Mouse (Mus musculus): ENCODE data around the gene Prkcd.

The Prkcd gene

GRCm38 (mm10) chr14:30625856-30626726 lies at the start of gene Prkcd:
Gene Prkcd, minus strand, starts transcription at chr14:30626210.
- DNase-seq = peak; percentile 55

- DNase-seq = no peak
Observed at GRCm38 (mm10) chr14:30674947-30675346, 48.9 kb upstream of the Prkcd start.

- DNase-seq = peak; percentile 79
Observed at GRCm38 (mm10) chr14:30671986-30672312, 45.9 kb upstream of the Prkcd start.

- no peak for DNase-seq
Observed at GRCm38 (mm10) chr14:30671095-30671985, 45.3 kb upstream of the Prkcd start.

GRCm38 (mm10) chr14:30670161-30670560 lies 44.2 kb upstream of the Prkcd start:
- DNase-seq = no peak

GRCm38 (mm10) chr14:30666604-30667003 lies 40.6 kb upstream of the Prkcd start:
- no peak for DNase-seq

GRCm38 (mm10) chr14:30666061-30666460 lies 40.1 kb upstream of the Prkcd start:
- DNase-seq = no peak

- no peak for DNase-seq
Observed at GRCm38 (mm10) chr14:30655531-30655930, 29.5 kb upstream of the Prkcd start.

- no peak for DNase-seq
Observed at GRCm38 (mm10) chr14:30654691-30655228, 28.8 kb upstream of the Prkcd start.

GRCm38 (mm10) chr14:30653943-30654659 lies 28.1 kb upstream of the Prkcd start, which contains the start of gene Rft1:
Gene Rft1, plus strand, starts transcription at chr14:30654360.
- peak; percentile 98 for DNase-seq

GRCm38 (mm10) chr14:30650969-30651368 lies 25.0 kb upstream of the Prkcd start:
- no peak for DNase-seq

- DNase-seq = no peak
Observed at GRCm38 (mm10) chr14:30649745-30650144, 23.7 kb upstream of the Prkcd start.

GRCm38 (mm10) chr14:30648478-30648877 lies 22.5 kb upstream of the Prkcd start:
- no peak for DNase-seq

- no peak for DNase-seq
Observed at GRCm38 (mm10) chr14:30646486-30646885, 20.5 kb upstream of the Prkcd start.

- no peak for DNase-seq
Observed at GRCm38 (mm10) chr14:30645066-30645465, 19.1 kb upstream of the Prkcd start.

GRCm38 (mm10) chr14:30644026-30644425 lies 18.0 kb upstream of the Prkcd start:
- DNase-seq = no peak

GRCm38 (mm10) chr14:30641748-30642147 lies 15.7 kb upstream of the Prkcd start:
- DNase-seq = no peak

GRCm38 (mm10) chr14:30638686-30639085 lies 12.7 kb upstream of the Prkcd start:
- no peak for DNase-seq

- no peak for DNase-seq
Observed at GRCm38 (mm10) chr14:30638009-30638408, 12.0 kb upstream of the Prkcd start.

GRCm38 (mm10) chr14:30637087-30637486 lies 11.1 kb upstream of the Prkcd start:
- no peak for DNase-seq

- no peak for DNase-seq
Observed at GRCm38 (mm10) chr14:30636499-30636898, 10.5 kb upstream of the Prkcd start.

GRCm38 (mm10) chr14:30635219-30635910 lies 9.4 kb upstream of the Prkcd start:
- no peak for DNase-seq
